Mouse (Mus musculus): ENCODE data around the gene Gm13278. TPM values are rescaled to one million over a fixed set of nuclear protein-coding genes. Genes with fewer than 3 reads are reported as not detected.
"Not testable (repeated sequence)": the region's sequence is repeated elsewhere in the genome, so short reads cannot be mapped to it uniquely, and the experiment has no call there.

The Gm13278 gene
- not detected in 2 replicates for polyA plus RNA-seq (2015; fragmentation: Nextera tagmentation; extraction: Ambion mirVana)

- H3K27ac ChIP-seq; H3K9ac ChIP-seq; H3K4me3 ChIP-seq; H3K27me3 ChIP-seq; H3K36me3 ChIP-seq; H3K4me1 ChIP-seq; H3K9me3 ChIP-seq; H3K4me2 ChIP-seq; ATAC-seq (ENCODE audit: insufficient number of reproducible peaks, insufficient read depth, low FRiP score, low TSS enrichment, low read depth): not testable (repeated sequence)
- no CpG with 5 or more reads among the region's 28 CpGs for WGBS
Measured at GRCm38 (mm10) chr4:88791250-88791649, at the start of gene Gm13278. Gene Gm13278 (plus strand): TSS chr4:88791550.

- ATAC-seq (ENCODE audit: insufficient number of reproducible peaks, insufficient read depth, low FRiP score, low TSS enrichment, low read depth): no peak
- no peak overlapping the region for H3K4me3 ChIP-seq
- WGBS: 62% methylated on average over 7 of the region's 7 CpGs
Measured at GRCm38 (mm10) chr4:88742771-88743371, 48.5 kb upstream of the Gm13278 start.

DNA sequence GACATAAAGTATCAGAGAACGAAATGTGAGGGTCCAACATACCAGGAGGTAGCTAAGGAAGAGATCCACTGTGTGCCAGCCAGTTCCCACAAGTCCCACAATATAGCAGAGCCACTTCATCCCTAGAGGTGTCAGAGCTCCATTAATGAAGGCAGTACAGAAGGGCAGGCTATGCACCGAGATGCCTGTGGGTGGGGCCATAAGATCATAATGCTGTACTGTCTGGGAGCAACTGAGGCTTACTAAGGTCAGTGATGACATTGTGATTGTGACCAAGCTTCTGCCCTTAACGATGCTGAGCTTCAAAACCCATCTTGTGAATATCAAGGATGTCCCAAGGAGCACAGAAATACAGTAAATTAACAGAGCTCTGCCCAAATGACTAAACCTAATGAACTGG, 47.1 kb upstream of the Gm13278 start:
- WGBS: 73% methylated on average over 3 of the region's 3 CpGs
- Histone ChIP-seq H3K9ac (no peak overlapping the region), H3K4me3 (no peak overlapping the region), H3K4me1 (no peaks in the 10 kb centered on the region), H3K9me3 (no peaks in the 10 kb centered on the region), H3K36me3 (no peaks in the 10 kb centered on the region), H3K4me2 (no peak overlapping the region), H3K27me3 (no peaks in the 10 kb centered on the region), H3K27ac (no peak overlapping the region)
- ATAC-seq (ENCODE audit: insufficient number of reproducible peaks, insufficient read depth, low FRiP score, low TSS enrichment, low read depth): no peak

More at GRCm38 (mm10) chr4:88742771-88743371, 48.5 kb upstream of the Gm13278 start:
- Histone ChIP-seq H3K4me1 (no peaks in the 10 kb centered on the region), H3K27me3 (no peaks in the 10 kb centered on the region), H3K4me2 (no peak overlapping the region), H3K9ac (no peak overlapping the region), H3K9me3 (no peaks in the 10 kb centered on the region), H3K27ac (no peak overlapping the region), H3K36me3 (no peaks in the 10 kb centered on the region)

DNA sequence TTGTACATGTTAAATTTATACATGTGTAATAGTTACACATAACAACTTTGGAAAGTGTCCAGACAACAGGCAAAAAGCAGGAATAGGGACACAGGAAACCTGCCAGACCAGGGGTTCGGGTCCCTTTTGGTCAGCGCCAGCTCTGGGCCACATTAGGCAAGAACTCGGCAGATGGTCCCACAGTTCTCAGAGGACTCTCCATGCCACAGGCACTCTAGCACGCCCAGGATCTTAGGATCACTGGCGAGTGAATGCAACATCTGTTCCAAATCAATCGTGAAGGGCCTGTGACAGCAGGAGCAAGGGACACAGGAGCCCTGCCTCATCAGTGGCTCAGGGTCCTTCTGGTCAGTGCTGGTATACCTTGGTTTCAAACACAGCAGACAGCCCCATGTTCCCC, 41.4 kb upstream of the Gm13278 start:
- 28% methylated on average over 6 of the region's 6 CpGs for WGBS
- no peak overlapping the region for H3K27ac ChIP-seq
- H3K4me1 ChIP-seq: no peaks in the 10 kb centered on the region
- no peak overlapping the region for H3K4me3 ChIP-seq
- ATAC-seq (ENCODE audit: insufficient number of reproducible peaks, insufficient read depth, low FRiP score, low TSS enrichment, low read depth): no peak
- H3K36me3 ChIP-seq: no peaks in the 10 kb centered on the region
- no peaks in the 10 kb centered on the region for H3K27me3 ChIP-seq
- no peak overlapping the region for H3K4me2 ChIP-seq
- no peaks in the 10 kb centered on the region for H3K9me3 ChIP-seq
- no peak overlapping the region for H3K9ac ChIP-seq

DNA sequence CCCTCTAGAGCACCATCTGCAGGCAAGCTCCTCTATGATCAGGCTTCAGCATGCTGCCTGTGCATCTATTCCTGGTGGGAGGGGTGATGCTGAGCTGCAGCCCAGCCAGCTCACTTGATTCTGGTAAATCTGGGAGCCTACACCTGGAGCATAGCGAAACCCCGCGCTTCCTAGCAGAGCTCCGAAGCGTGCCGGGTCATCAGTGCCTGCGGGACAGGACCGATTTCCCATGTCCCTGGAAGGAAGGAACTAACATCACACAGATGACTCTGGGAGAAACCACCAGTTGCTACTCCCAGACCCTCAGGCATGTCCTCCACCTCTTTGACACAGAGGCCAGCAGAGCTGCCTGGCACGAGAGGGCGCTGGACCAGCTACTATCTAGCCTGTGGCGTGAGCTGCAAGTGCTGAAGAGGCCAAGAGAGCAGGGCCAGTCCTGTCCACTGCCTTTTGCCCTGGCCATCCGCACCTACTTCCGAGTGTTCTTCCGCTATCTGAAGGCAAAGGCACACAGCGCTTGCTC, 36.5 kb upstream of the Gm13278 start, which contains the start of gene Gm13271:
Gene Gm13271 (plus strand): TSS at position 51 of the 523 bp plus-strand sequence.
- not testable (repeated sequence) for H3K4me3 ChIP-seq; ATAC-seq (ENCODE audit: insufficient number of reproducible peaks, insufficient read depth, low FRiP score, low TSS enrichment, low read depth); H3K9ac ChIP-seq; H3K4me1 ChIP-seq; H3K4me2 ChIP-seq; H3K27ac ChIP-seq; H3K36me3 ChIP-seq; H3K27me3 ChIP-seq; H3K9me3 ChIP-seq
- 67% methylated on average over 15 of the region's 15 CpGs for WGBS

DNA sequence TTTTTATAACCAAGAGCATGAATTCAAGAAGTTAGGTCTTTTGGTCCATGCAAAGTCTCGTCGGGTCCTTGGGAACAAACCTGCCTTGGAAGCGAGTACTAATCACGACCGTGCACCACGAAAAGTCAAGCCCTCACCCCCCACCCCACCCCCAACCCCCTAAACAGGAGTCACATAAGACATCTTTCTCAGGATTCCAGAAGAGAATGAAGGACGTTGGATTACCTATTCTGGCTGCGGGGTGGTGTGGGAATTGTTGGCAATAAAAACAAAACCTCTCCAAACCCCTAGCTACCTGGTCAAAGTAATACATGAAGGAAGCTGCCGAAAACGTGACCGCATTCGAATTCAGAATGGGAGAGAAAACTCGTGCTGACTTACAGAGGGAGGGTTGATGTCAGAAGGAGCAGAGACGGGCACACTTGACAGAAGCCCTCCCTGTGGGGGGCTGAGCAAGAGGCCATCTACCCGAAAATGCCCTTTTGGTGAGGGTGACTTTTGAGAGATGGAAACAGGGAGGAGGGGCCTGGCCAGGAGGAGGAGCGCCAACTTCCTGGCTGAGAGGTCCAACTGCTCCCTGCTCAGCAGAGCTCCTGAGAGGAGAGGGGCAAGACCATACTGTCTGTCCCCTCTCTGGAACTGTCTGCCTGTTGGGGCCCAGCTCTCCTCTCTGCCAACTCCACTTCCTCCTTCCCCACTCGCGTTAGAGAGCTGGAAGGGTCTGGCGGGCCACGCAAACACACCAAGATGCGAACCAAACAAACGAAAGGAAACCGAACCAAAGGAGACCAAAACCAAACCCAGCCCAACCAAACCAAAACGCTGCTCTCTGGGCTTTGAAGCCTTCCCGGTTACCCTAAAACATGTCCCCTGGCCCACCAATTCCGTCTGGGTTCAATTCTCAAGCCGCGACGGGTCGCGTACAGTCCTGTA, 34.5 kb upstream of the Gm13278 start:
- H3K9me3 ChIP-seq; H3K4me1 ChIP-seq; H3K36me3 ChIP-seq; ATAC-seq (ENCODE audit: insufficient number of reproducible peaks, insufficient read depth, low FRiP score, low TSS enrichment, low read depth); H3K27me3 ChIP-seq: not testable (repeated sequence)
- Histone ChIP-seq H3K9ac (peak overlapping the region; percentile 78), H3K27ac (peak overlapping the region; percentile 95), H3K4me2 (peak overlapping the region; percentile 71), H3K4me3 (peak overlapping the region; percentile 55)
- WGBS: 7% methylated on average over 29 of the region's 31 CpGs

DNA sequence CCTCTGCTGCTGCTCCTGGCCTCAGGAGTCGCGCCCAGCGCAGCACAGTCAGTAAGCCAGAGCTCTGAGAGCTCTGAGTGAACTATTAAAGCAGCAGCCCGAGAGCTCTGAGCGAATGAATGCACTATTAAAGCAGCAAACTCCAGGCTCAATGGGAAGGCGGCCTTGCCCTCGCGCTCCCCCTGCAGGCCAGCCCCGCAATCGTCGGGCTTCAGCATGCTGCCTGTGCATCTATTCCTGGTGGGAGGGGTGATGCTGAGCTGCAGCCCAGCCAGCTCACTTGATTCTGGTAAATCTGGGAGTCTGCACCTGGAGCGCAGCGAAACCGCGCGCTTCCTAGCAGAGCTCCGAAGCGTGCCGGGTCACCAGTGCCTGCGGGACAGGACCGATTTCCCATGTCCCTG, 33.7 kb upstream of the Gm13278 start:
- Histone ChIP-seq H3K27ac (peak overlapping the region; percentile 95), H3K9ac (peak overlapping the region; percentile 78), H3K4me2 (peak overlapping the region; percentile 71), H3K4me3 (peak overlapping the region; percentile 55)
- WGBS: under 1% methylated on average over 21 of the region's 21 CpGs
- peak; percentile 100 for ATAC-seq (ENCODE audit: insufficient number of reproducible peaks, insufficient read depth, low FRiP score, low TSS enrichment, low read depth)
- not testable (repeated sequence) for H3K9me3 ChIP-seq, H3K27me3 ChIP-seq, H3K36me3 ChIP-seq, H3K4me1 ChIP-seq

- H3K9me3 ChIP-seq; H3K9ac ChIP-seq; H3K4me1 ChIP-seq; H3K36me3 ChIP-seq; H3K27me3 ChIP-seq; ATAC-seq (ENCODE audit: insufficient number of reproducible peaks, insufficient read depth, low FRiP score, low TSS enrichment, low read depth); H3K27ac ChIP-seq; H3K4me3 ChIP-seq; H3K4me2 ChIP-seq: not testable (repeated sequence)
- 82% methylated on average over 9 of the region's 9 CpGs for WGBS
Measured at GRCm38 (mm10) chr4:88758751-88759150, 32.6 kb upstream of the Gm13278 start.

GRCm38 (mm10) chr4:88759610-88760268, 31.6 kb upstream of the Gm13278 start, which contains the start of gene Gm13283:
Gene Gm13283 (plus strand): TSS chr4:88760119.
- not testable (repeated sequence) for ATAC-seq (ENCODE audit: insufficient number of reproducible peaks, insufficient read depth, low FRiP score, low TSS enrichment, low read depth); H3K9me3 ChIP-seq; H3K36me3 ChIP-seq; H3K27me3 ChIP-seq; H3K4me1 ChIP-seq
- H3K27ac ChIP-seq: peak within 1 kb of the TSS; percentile 68
- WGBS: 20% methylated on average over 9 of the region's 14 CpGs
- peak within 1 kb of the TSS; percentile 60 for H3K4me2 ChIP-seq
- peak within 1 kb of the TSS; percentile 61; the same call in 1 of the 2 replicates for H3K9ac ChIP-seq
- H3K4me3 ChIP-seq: peak within 1 kb of the TSS; percentile 45

DNA sequence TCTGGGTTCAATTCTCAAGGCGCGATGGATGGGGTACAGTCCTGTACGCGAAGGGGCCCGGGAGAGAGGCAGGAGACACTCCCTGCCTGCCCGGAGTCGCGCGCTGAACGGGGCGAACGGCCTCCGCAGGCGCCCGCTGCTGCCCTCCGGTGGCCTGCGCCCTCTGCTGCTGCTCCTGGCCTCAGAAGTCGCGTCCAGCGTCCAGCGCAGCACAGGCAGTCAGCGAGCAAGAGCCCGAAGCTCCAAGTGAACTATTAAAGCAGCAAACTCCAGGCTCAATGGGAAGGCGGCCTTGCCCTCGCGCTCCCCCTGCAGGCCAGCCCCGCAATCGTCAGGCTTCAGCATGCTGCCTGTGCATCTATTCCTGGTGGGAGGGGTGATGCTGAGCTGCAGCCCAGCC, 30.9 kb upstream of the Gm13278 start:
- Histone ChIP-seq H3K4me3 (peak overlapping the region; percentile 45), H3K4me2 (peak overlapping the region; percentile 60), H3K9ac (peak overlapping the region; percentile 61; the same call in 1 of the 2 replicates), H3K27ac (peak overlapping the region; percentile 68)
- H3K4me1 ChIP-seq; H3K36me3 ChIP-seq; H3K27me3 ChIP-seq; ATAC-seq (ENCODE audit: insufficient number of reproducible peaks, insufficient read depth, low FRiP score, low TSS enrichment, low read depth); H3K9me3 ChIP-seq: not testable (repeated sequence)
- WGBS: under 1% methylated on average over 26 of the region's 28 CpGs

- not testable (repeated sequence) for H3K9me3 ChIP-seq; H3K4me3 ChIP-seq; ATAC-seq (ENCODE audit: insufficient number of reproducible peaks, insufficient read depth, low FRiP score, low TSS enrichment, low read depth); H3K9ac ChIP-seq; H3K36me3 ChIP-seq; H3K27me3 ChIP-seq; H3K27ac ChIP-seq; H3K4me2 ChIP-seq; H3K4me1 ChIP-seq
- WGBS: 76% methylated on average over 6 of the region's 8 CpGs
Measured at GRCm38 (mm10) chr4:88761776-88762175, 29.6 kb upstream of the Gm13278 start.
